Mouse (Mus musculus): ENCODE measurements around the gene Efna4.

GRCm38 (mm10) chr3:89337721-89338578 is at the start of gene Efna4:
- TF ChIP-seq CTCF (IDR thresholded peaks at IDR 0.05; ENCODE audit: extremely low read depth, insufficient read depth, low read length) (no peak), POLR2A (IDR thresholded peaks at IDR 0.05; ENCODE audit: extremely low read depth, insufficient read depth, low read length) (no peak)

All from cortical plate, adult 2 months (tissue).